Mouse (Mus musculus) brain, embryonic 18.5 days (tissue): ENCODE results near the gene Usp54.
"Not testable (repeated sequence)": the region's sequence is repeated elsewhere in the genome, so short reads cannot be mapped to it uniquely, and the experiment has no call there.

ENCODE experiments used
- DNase-seq: peaks from one replicate; pipeline ENCODE4 v3.0.0-alpha.2; 2012; ENCODE audit warnings: low read depth, low spot score

Usp54 gene

GRCm38 (mm10) chr14:20654690-20655421 is 14.0 kb upstream of the Usp54 start:
- no peak for DNase-seq

GRCm38 (mm10) chr14:20651722-20652256 is 10.9 kb upstream of the Usp54 start:
- no peak for DNase-seq

GRCm38 (mm10) chr14:20651000-20651399 is 10.1 kb upstream of the Usp54 start:
- no peak for DNase-seq

- DNase-seq, result no peak
These were observed 5.5 kb upstream of the Usp54 start for GRCm38 (mm10) chr14:20646381-20646780.

- DNase-seq, result no peak
These were observed 4.7 kb upstream of the Usp54 start for GRCm38 (mm10) chr14:20645547-20645946.

GRCm38 (mm10) chr14:20641438-20641875 is 594 bp upstream of the Usp54 start:
- no peak for DNase-seq

- DNase-seq, result no peak
These were observed 794 bp downstream of the Usp54 start for GRCm38 (mm10) chr14:20639918-20640619.

GRCm38 (mm10) chr14:20638702-20639101 is 2.2 kb downstream of the Usp54 start:
- DNase-seq, result no peak

- DNase-seq, result no peak
These were observed 2.9 kb downstream of the Usp54 start for GRCm38 (mm10) chr14:20637818-20638574.

- DNase-seq, result not testable (repeated sequence)
These were observed 3.9 kb downstream of the Usp54 start for GRCm38 (mm10) chr14:20636968-20637367.

GRCm38 (mm10) chr14:20635546-20635945 is 5.3 kb downstream of the Usp54 start:
- no peak for DNase-seq

- no peak for DNase-seq
These were observed 9.6 kb downstream of the Usp54 start for GRCm38 (mm10) chr14:20631253-20631652.

GRCm38 (mm10) chr14:20626971-20627370 is 13.9 kb downstream of the Usp54 start:
- DNase-seq, result no peak

GRCm38 (mm10) chr14:20626447-20626846 is 14.4 kb downstream of the Usp54 start:
- DNase-seq, result no peak

GRCm38 (mm10) chr14:20622907-20623306 is 18.0 kb downstream of the Usp54 start:
- no peak for DNase-seq

- DNase-seq, result no peak
These were observed 18.5 kb downstream of the Usp54 start for GRCm38 (mm10) chr14:20622412-20622811.

GRCm38 (mm10) chr14:20621903-20622302 is 19.0 kb downstream of the Usp54 start:
- no peak for DNase-seq

- DNase-seq, result no peak
These were observed 21.7 kb downstream of the Usp54 start for GRCm38 (mm10) chr14:20619131-20619530.

- DNase-seq, result no peak
These were observed 22.7 kb downstream of the Usp54 start for GRCm38 (mm10) chr14:20618211-20618610.

- no peak for DNase-seq
These were observed 24.4 kb downstream of the Usp54 start for GRCm38 (mm10) chr14:20616421-20616820.

GRCm38 (mm10) chr14:20615075-20615474 is 25.8 kb downstream of the Usp54 start:
- DNase-seq, result no peak

- DNase-seq, result no peak
These were observed 28.0 kb downstream of the Usp54 start for GRCm38 (mm10) chr14:20612820-20613219.
